Comparison of ENCODE assay signal across 9 mouse cellular contexts in the genomic region with DNA sequence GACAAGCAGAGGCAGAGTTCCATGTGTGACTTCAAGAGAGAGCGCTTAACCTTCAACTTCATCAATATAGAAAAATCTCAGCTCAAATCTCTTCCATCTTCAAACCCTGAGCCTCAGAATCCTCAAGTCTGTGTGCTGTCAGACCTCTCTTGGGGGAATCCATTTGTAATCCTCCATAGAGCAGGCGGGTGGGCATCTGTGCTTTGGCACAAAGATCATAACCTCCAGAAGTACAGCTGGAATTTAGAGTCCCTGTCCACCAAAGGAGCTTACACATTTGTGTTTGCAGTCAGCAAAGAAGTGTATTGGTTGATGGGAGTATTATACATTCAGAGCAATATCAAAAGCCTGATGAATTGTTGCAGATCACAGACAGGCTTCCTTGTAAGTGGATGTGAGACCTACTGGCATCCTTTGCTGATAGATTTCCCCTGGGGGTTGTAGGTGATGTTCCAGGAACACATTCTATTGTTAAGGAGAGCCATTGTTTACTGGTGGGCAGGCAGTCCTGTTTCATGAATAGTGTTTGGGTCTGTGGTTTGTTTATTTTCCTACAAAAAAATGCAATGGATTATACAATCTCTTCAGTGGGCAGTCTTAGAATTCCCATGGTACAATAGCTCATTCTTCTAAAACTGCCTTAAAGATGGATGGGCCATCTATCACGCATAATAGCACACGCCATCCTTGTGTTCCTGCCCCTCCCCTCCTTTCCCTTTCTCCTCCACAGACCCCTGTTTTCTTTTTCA. TPM values are rescaled to one million over a fixed set of nuclear protein-coding genes. Genes with fewer than 3 reads are reported as not detected.
DNase-seq lines count a peak whose midpoint lies in the region; ATAC-seq lines count a peak whose summit lies in the region.
"Had no signal": no experiment of that assay in that cellular context is flagged by ENCODE, and none has a peak within 500 bp of the region (broad histone marks: within the 10 kb centered on the region; RNA-seq: fewer than 3 reads in every experiment).

No protein-coding gene starts in this region.

- H3K9ac ChIP-seq in lung, embryonic 15.5 days: no peak overlapping the region
- H3K9ac ChIP-seq in hindbrain, embryonic 15.5 days: no peak overlapping the region
- no peak overlapping the region for H3K9ac ChIP-seq in neural tube, embryonic 12.5 days

- H3K27me3 ChIP-seq in lung, embryonic 15.5 days: no peaks in the 10 kb centered on the region
- H3K27me3 ChIP-seq in hindbrain, embryonic 15.5 days: no peaks in the 10 kb centered on the region
- H3K27me3 ChIP-seq in neural tube, embryonic 12.5 days (replicated peaks): no peaks in the 10 kb centered on the region

- no peak overlapping the region for H3K27ac ChIP-seq in lung, embryonic 15.5 days
- H3K27ac ChIP-seq in hindbrain, embryonic 15.5 days (replicated peaks): no peak overlapping the region
- peak overlapping the region; percentile 27; the same call in 1 of the 2 replicates for H3K27ac ChIP-seq in neural tube, embryonic 12.5 days

- DNase-seq in lung, adult 18-20 months: no peak
- peak; percentile 36 for DNase-seq in embryo, embryonic 9.5 days (ENCODE audit: extremely low spot score)
- DNase-seq in adrenal gland, postnatal 25 days: no peak
- no peak for DNase-seq in cerebellum, adult 9-11 months

- H3K4me3 ChIP-seq in lung, embryonic 15.5 days: no peak overlapping the region
- no peak overlapping the region for H3K4me3 ChIP-seq in hindbrain, embryonic 15.5 days
- H3K4me3 ChIP-seq in neural tube, embryonic 12.5 days: no peak overlapping the region

- H3K4me1 ChIP-seq in lung, embryonic 15.5 days: peaks cover 15% of the 10 kb centered on the region
- peaks cover 13% of the 10 kb centered on the region for H3K4me1 ChIP-seq in hindbrain, embryonic 15.5 days (replicated peaks)
- peaks cover 22% of the 10 kb centered on the region for H3K4me1 ChIP-seq in neural tube, embryonic 12.5 days

- no peaks in the 10 kb centered on the region for H3K9me3 ChIP-seq in lung, embryonic 15.5 days
- no peaks in the 10 kb centered on the region for H3K9me3 ChIP-seq in hindbrain, embryonic 15.5 days
- no peaks in the 10 kb centered on the region for H3K9me3 ChIP-seq in neural tube, embryonic 12.5 days

- 0 out of 2 replicates have a peak, but pooled peaks have one; percentile 39 for ATAC-seq in lung, embryonic 15.5 days (ENCODE audit: borderline replicate concordance, extremely low read depth, low FRiP score, low TSS enrichment)
- peak; percentile 52; the same call in 1 of the 2 replicates for ATAC-seq in hindbrain, embryonic 15.5 days (ENCODE audit: low FRiP score, low read depth)
- ATAC-seq in neural tube, embryonic 12.5 days (ENCODE audit: low FRiP score, low read depth): peak; percentile 87
- ATAC-seq in frontal cortex, adult (ENCODE audit: low TSS enrichment): no peak

- WGBS in lung, embryonic 15.5 days: 68% methylated on average over 4 of the region's 4 CpGs
- WGBS in hindbrain, embryonic 15.5 days: 35% methylated on average over 4 of the region's 4 CpGs
- 35% methylated on average over 4 of the region's 4 CpGs for WGBS in neural tube, embryonic 12.5 days

- H3K4me2 ChIP-seq in lung, embryonic 15.5 days: no peak overlapping the region
- no peak overlapping the region for H3K4me2 ChIP-seq in hindbrain, embryonic 15.5 days
- peak overlapping the region; percentile 35; the same call in 1 of the 2 replicates for H3K4me2 ChIP-seq in neural tube, embryonic 12.5 days (replicated peaks)
- H3K4me2 ChIP-seq: liver, embryonic 11.5 days had no signal

- no peaks in the 10 kb centered on the region for H3K36me3 ChIP-seq in lung, embryonic 15.5 days
- H3K36me3 ChIP-seq in hindbrain, embryonic 15.5 days: no peaks in the 10 kb centered on the region
- H3K36me3 ChIP-seq in neural tube, embryonic 12.5 days: no peaks in the 10 kb centered on the region

RNA-seq across cellular contexts. Expression of a gene that starts 32.1 kb away (rescaled TPM):
- polyA plus RNA-seq in lung, embryonic 15.5 days (2015; fragmentation: Nextera tagmentation; extraction: Ambion mirVana): 60.5 and 69.9 TPM in 2 replicates
- 10.9 and 15.7 TPM in 2 replicates for polyA plus RNA-seq in hindbrain, embryonic 15.5 days (2015; fragmentation: Nextera tagmentation; extraction: Ambion mirVana)
- 63.0 and 63.3 TPM in 2 replicates for polyA plus RNA-seq in neural tube, embryonic 12.5 days (2016; fragmentation: Nextera tagmentation; extraction: Ambion mirVana)
- total RNA-seq in adrenal gland, postnatal 25 days (2021): 23.6 and 25.7 TPM in 2 replicates
